Mouse (Mus musculus): Measurements from ENCODE around the gene Lrig1.

Lrig1 gene

DNA sequence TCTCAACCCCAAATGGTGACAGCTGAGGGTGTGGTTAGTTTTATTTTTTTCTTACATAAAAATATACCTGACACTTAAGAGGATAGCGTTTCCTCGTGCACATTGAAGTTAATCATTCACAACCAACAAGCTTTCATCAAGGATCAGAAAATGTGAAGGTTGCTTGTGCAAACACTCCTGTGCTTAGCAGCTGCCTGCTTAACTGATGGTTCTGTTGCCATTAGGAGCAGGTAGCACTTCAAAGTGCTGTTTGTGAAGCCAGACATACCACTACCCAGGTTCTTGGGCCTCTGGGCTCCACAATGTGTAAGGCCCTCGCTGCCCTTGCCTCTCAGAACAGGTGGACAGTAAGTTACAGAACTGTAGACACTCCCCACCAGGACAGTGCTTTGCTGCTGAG, 23.1 kb downstream of the Lrig1 start:
- no peak for DNase-seq (ENCODE audit: low read depth, low spot score)

DNA sequence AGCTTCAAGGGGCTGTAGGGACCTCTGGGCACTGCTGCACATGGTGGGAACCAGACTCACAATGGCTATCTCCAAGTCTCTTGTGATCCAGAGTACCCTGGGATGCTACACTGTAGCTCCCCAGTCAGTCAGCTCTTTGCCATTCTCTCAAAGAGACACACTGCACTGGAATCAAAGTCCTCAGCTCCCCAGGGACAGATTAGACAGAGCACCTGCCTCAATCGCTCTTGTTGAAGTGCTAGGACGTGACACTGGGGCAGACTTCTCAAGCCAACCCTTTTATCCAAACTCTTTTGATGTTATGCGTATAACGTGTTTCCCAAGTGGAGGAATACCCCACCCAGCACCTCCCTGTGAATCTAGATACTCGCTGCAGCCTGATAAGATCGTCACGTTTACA, 23.7 kb downstream of the Lrig1 start:
- DNase-seq (ENCODE audit: low read depth, low spot score) = no peak

DNA sequence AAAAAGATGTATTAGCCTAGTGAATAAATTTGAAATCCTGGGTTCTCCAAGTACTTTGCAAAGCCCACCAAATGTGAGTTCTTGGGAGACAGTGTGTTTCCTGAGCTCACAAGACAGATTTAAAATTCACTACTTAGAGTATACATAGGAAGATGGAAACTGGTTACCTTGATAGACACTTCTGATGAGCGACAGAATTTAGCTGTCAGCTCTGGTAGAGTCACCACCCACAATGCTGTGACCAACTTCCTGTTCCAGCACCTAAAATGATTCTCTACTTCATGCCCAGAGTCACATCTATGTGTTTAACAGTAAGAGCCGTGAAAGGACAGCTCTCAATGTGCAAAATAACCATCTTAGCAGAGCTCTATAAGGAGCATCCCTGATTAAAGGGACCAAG, 27.5 kb downstream of the Lrig1 start:
- no peak for DNase-seq (ENCODE audit: low read depth, low spot score)

DNA sequence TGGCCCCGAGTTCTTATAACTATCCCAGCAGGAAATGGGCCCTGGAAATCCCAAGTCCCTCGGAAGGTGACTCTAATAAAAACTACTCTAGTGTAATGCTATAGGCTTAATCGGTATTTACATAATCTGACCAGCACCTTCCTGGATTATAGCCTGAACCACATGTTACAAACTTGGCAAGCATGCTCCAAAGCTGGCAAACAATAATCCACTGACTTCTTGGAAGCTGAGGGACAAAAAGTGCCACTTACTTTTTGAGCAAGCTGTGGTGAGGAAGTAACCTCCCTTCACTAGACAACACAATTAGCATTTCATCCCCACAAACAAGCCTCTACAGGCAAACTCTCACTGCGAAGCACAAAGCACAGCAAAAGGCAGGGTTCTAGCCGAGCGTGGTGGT, 30.6 kb downstream of the Lrig1 start:
- peak; percentile 42 for DNase-seq (ENCODE audit: low read depth, low spot score)

DNA sequence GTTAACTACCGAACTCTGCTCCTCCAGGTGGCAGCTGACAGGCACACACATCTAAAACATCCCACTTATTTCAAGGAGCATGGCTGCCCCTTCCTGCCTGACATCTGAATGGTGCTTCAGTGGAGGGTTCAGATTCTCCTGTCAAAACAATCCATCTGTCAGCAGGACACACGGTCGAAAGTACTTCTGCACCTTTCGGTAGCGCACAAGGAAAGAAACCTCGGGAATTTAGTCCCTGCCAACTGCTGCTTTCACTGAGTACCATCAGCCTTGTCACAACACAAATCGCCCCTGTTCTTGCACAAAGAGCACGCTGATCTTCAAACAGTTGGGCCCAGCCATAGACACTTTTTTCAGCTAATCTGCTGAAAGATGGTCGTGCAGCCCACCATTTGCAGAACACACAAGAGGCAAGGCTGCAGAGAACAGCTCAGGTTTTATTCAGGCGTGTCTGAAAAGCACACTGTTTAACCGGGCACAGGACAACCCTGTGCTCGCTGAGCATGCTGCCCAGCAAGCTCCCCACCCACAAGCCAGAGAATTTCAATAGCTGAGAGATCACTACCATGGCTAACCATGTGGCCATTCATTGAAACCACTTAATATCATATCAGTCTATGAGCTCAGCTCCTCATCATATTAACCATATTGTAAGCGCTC, 31.6 kb downstream of the Lrig1 start:
- no peak for DNase-seq (ENCODE audit: low read depth, low spot score)

DNA sequence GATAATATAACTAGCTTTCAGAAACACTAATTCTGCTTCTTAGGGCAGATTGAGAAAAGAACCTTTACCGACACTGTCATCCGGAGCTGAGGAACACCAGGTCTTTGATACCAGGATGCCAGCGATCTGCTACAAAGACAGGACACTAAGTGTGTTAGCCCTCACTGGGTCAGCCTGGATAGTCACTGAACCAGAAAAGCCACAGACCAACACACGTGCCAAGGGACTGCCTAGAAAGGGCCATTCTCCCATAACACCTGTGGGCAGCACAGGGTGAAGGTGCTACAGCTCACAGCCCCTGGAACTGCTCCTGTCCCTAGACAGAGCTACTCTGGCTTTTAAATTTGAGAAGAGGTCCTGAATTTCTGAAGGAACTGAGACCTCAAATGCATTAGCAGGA, 32.8 kb downstream of the Lrig1 start:
- no peak for DNase-seq (ENCODE audit: low read depth, low spot score)

DNA sequence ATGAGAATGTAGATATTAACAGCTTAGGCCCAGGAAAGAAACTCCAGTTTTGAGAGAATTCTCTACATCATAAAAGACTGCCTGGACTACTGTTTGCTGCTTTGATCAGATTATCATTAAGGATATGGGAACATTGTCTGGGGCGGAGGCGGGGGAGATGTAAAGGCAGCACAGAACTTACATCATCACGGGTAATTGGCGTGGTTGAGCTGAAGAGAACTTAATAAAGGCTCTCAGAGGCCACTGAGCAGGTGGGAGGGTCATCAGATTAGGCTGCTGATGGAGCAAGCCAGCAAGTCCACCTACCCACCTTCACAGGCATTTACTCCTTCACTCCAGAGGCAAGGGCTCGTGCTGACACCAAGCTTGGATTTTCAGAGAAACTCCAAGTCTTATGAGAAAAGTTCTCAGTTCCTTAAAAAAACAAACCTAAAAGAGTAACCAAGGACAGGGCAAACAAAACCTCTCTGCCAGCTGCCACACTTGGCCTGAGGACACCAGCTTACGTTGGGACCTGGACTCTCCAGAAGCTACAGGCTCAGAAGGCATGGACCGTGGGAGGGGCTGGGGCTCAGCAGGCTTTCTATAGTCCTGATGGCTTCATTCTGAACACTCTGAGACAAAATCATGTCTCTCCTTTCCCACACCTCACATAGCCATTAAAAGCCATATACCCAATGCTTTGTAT, 33.4 kb downstream of the Lrig1 start:
- DNase-seq (ENCODE audit: low read depth, low spot score) = no peak

DNA sequence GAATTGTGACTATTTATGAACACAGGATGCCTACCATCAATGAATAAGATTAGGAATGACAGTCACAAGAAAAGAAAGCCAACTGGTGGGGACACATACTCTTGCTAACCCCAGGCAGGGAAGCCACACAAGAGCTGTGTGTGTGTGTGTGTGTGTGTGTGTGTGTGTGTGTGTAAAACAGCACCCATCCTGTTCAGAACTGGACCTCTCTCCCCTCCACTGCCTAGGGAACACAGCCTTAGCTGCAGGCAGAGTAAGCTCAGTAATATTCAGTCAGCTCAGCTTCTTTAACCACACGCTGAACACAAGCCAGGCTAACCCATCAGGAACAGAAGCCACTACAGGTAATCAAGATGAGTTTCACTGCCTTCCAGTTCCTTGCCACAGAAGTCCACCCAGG, 34.3 kb downstream of the Lrig1 start:
- DNase-seq (ENCODE audit: low read depth, low spot score) = no peak

DNA sequence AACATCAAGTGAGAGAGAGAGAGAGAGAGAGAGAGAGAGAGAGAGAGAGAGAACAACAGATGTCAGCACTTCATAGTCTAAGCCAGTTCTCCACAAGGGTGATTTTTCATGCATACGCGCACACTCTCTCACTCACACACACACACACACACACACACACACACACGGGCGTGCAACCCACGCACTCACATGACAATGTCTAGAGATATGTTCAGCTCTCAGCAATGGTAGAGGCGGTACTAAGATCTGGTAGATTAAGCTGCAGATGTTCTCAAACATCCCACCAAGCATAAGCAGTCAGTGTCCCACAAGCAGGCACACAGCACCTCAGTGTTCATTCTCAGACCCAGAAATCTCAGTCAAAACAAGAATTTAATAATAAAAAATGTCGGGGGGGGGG, 34.7 kb downstream of the Lrig1 start:
- DNase-seq (ENCODE audit: low read depth, low spot score) = no peak

DNA sequence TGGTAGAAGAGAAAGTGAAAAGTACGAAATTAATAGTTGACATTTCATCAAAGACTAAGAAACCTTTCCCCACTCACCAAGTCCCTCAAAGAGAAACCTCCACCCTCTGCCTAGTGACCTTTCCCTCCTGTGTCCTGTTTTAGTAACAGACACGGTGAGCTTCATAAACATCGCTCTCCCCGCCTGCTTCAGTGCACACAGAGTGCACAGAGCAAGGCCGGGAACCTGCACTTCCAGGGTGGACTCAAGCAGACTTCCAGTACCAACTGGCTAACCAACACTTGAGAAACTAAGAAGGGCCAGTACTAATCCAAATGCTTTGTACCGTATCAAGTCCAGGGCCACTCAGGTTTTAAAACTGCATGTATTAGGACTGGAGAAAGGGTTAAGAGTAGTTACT, 36.0 kb downstream of the Lrig1 start:
- peak; percentile 61 for DNase-seq (ENCODE audit: low read depth, low spot score)

DNA sequence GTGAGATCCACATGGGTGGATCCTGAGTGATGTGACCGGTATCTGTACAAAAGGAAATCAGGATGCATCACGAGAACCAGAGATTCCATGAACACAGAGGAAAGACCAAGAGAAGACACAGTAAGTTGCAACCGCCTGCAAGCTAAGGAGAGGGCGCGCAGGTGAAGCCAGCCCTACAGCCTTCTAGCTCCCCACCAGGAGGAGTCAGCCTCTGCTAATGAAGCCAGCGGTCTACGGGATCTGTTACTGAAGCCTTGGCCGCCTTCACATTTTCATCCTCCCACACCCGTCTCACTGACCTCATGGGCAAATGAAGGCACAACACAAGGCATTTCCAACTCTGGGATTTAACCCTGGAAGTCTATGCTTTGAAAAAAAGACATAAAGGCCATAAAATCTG, 38.0 kb downstream of the Lrig1 start:
- DNase-seq (ENCODE audit: low read depth, low spot score) = peak; percentile 49

DNA sequence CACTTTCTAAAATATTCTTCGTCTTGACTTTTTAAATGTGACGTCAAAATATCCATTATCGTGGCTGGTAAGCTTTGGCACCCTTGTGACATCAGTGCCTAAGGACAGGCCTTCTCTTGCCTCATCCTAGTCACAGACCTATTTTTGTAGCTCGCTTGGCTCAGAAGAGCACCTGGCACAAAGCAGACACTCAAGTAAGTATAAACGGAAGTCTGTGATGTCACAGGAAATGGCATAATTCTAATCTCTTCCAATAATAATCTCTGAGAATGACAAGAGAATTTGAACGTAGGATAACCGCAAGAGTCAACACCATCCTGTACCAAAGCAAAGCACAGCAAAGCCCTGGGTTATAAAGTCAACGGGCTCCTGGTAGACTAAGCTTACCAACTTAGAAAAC, 38.6 kb downstream of the Lrig1 start:
- DNase-seq (ENCODE audit: low read depth, low spot score) = peak; percentile 63

DNA sequence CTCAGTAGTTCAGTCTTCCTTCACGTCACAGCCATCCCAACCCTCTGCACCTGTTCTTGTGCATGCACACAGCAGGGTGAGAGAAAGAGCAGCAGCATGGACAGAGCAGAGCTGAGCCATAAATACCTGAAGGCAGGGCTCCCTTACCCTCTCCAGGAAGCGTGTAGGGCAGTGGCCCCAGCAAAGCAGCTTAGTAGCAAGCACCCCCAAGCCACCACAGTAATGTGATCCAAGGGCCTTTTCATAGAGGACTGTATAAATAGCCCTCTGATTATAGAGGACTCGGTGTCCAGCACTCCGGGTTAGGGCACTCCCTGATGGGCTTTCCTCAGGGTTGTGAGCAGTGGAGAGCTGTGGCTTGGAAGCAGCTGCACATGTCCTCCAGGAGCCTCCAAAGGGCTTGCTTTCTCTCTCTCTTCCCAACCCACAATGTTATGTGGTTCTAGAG, 40.0 kb downstream of the Lrig1 start:
- peak; percentile 93 for DNase-seq (ENCODE audit: low read depth, low spot score)

DNA sequence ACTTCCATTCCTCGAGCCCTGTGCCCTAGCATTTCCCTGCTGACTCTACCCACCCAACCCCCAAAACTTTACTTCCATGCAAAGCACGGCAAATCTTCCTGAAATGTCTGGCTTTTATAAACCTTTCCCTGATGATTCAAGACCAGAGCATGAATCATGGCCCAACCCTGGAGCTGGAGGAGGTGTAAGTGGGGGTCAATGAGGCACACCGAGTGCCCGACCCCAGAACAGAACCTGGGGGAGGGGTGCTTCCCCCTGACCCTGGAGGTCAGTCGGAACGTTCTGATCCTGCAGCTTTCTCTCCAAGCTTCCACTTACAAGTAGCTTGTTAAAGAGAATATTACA, 41.9 kb downstream of the Lrig1 start:
- DNase-seq (ENCODE audit: low read depth, low spot score) = no peak

DNA sequence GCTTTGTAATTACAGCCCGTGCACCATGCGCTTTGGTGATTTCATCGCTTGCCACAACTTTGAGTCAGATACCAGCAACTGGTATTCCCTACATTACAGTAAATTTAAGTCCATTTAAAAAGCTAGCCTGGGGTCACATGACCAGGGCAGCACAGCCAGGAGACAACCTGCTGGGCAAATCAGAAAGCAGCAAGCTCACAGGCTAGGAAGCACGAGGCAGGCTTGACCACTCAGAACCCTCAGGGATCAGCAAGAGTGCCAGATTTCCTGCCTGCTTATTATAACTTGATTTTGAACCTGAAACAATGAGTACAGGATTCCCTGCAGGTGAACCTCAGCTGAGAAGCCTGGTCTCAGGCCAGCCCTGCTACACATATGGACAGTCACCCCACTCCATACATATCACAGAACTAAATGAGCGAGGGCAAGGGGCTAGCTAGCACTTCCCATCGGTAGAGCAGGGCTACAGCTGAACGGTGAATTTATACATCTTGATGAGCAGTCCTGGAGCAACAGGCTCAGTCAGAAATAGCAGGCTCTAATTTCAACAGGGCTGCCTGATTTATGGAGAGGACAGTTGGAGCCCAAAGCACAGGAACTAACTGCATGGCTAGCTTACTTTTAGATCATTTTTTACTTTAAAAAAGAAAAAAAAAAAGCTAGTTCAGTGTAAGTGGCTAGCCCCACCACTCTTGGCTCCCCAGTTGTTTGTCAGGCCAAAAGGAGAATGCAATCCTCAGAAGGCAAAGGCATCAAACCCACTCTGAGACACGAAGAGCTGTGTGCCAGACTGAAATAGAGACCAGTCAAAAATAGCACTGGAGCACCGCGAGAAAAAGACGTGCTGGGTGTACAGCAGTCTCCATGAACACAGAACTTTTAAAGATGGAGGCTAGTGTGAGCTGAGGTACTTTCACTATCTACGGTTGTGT, 42.5 kb downstream of the Lrig1 start:
- DNase-seq (ENCODE audit: low read depth, low spot score) = peak; percentile 73

DNA sequence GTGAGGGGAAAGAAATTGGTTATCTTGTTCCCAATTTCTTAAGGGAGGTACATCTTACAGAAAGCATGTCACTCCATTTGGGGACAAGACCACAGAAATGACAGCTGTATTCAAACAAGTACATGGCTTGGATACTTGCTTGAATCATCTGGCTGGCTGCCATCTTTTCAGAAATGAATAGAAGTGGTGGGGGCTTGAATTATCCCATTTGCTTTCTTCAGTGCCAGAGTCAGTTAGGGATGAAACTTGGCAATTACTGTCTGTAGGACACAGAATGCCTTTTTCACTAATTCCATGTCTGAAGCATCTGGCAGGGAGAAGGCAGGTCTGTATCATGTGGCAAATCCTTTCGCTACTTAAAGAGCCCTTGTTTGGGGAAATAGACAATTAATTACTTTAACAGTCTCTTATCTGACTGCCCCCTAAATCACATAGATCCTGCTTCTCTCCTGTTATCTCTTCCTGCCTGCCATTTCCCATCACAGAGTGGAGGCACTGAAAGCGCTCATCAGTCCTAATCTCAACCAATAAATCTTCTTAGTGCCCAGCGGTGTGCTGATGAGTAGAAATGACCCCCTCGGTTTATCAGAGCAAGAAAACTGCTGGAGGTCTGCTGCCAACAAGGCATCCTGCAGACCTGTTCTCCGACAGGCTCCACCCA, 44.0 kb downstream of the Lrig1 start:
- no peak for DNase-seq (ENCODE audit: low read depth, low spot score)

DNA sequence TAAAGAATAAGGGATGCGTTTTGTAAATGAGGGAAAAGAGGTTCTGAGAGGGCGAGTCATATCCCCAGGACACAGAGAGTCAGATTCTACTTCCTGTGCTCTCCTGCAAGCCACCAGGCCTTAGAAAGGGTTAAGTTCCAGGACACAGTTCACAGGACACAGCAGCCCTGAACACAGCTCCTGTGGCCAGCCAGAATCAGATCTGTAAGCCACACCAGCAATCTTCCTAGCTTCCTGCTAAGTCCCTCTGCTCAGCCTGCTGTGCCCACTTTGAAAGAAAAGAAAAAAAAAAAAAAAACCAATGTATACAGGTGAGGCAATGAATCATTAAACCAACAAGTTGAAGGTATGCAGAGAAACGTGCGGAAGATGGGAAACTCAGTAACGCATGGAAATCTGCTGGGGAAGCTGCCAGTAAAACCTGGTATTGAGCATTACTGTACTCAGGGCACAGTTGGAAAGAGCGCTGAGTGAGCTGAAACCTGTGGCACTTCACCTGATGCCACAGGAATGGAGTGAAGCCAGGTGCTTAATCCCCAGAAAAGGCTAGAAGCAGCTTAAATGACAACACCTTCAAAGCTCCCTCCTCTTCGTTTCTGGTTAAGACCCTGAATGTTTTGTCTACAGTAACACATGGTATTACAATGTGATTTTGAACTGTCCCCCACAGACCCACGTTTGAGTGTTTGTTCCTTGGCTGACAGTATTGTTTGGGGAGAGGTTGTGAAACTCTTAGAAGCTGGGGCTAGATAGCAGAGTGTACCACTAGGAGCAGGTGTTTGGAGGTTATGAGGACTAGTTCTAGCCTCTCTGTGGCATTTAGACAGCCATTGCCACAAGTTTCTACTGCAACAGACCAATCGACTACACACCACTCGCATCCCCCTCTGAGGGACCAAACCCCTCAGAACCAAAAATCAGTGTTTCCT, 46.3 kb downstream of the Lrig1 start:
- DNase-seq (ENCODE audit: low read depth, low spot score) = no peak

DNA sequence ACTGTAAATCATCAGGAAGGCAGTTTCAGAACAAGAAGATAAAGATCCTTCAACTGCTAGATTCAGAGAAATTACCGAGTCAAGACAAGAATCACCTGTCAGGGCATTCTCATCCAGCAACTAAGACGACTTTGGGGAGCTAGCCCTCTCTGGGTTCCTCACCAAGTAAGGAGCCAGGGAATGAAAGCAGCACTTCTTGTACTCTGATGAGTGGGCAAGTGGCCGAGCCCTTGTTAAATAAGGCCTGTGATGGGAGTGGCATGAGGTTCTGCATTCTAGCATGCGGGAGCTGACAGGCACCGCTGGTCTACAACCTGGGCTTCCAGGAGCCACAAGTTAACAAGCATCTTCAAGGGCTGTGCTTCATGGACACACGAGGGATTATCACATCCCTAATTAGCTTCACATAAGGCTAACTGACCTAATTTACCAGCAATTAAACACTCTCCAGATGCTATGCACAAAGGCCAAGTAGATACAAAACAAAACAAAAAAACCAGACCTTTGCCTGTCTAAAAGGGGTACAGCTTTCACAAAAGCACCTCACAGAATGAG, 47.2 kb downstream of the Lrig1 start:
- no peak for DNase-seq (ENCODE audit: low read depth, low spot score)

DNA sequence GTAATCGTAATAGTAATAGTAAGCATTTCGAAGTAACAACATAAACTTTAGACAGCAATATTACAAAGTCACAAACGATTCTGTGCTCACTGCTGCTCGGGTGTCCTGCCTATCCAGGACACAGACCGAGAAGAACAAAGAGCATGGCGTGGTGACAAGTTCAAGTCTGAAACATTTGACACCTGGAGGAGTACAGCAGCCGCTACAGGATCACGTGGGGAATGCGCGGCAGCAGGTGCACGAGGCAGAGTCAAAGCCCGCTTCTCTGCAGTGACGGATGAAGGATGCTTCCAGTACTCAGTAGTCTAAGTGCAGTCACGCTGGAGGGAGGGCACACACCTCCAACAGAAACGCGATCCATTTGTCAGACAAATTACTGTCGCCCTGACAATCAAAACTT, 48.4 kb downstream of the Lrig1 start:
- DNase-seq (ENCODE audit: low read depth, low spot score) = no peak

DNA sequence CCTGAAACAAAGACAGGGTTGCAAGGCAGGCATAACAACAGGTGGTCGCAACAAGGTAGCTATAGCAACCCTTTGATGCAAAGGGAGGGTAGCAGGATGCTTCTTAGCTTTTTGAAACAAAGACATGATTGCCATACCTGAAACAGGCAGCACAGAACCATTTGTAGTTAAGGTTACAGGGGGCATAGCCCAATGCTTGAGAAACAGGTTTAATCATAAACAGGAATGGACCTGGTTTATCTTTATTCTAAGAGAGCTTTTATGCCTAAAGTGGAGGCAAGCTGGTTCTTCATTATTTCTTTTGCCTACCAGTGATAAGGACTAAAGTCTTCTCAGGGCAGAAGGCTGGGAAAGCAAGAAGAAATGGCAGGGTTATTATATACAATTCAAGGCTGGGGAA, 50.3 kb downstream of the Lrig1 start:
- no peak for DNase-seq (ENCODE audit: low read depth, low spot score)

DNA sequence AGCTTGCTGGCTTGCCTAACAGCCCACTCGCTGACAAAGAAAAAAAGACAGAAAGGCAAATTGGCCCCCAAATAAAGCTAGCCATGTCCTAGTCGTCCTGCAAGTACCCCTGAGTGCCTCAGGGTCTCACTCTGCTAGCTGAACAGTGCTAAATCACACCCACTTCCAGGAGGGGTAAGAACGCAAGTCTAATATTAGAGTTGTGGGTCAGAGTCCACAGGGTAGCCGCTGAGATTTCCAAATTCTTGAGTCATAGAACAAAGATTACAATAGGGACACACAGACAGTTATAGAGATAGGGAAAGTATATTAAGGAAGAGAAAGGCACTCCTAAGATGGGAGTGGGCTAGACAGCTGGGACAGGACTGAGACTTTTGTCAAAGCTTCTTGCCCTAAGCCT, 51.5 kb downstream of the Lrig1 start:
- no peak for DNase-seq (ENCODE audit: low read depth, low spot score)

Data from skeletal muscle tissue, adult 2 months (tissue).